Mouse (Mus musculus): Measurements from ENCODE around the gene Zfp933. TPM values are rescaled to one million over a fixed set of nuclear protein-coding genes. Genes with fewer than 3 reads are reported as not detected.

The Zfp933 gene
- polyA plus RNA-seq, 1 experiment from 2014 or later, result 4.8 TPM

DNA sequence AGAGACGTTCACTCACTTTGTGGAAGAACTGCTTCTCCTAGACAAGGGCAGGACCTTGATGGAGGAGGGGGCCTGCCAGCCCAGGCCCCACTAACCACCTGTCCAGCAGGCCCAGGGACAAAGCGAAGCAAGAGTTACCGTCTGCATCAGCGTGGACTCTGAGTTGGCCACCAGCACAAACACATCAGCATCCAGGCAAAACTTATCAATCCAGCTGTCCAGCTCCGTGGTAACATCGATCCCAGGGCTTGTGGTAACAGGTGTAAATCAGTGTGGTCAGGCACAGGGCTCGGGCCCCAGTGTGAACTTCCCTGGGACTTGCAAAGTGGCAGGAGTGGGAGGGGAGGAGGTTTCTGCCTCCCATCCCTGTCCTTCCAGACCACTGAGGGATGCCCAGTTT lies 39.1 kb upstream of the Zfp933 start:
- ATAC-seq, result no peak
- Histone ChIP-seq H3K36me3 (ENCODE audit: insufficient read depth, low read length) (peaks cover 44% of the 10 kb centered on the region), H3K9ac (replicated peaks; ENCODE audit: low read depth) (no peak overlapping the region), H3K4me1 (ENCODE audit: insufficient read depth, low read depth, low read length) (no peaks in the 10 kb centered on the region), H3K27me3 (replicated peaks; ENCODE audit: insufficient read depth, low read length) (no peaks in the 10 kb centered on the region), H3K4me2 (replicated peaks; ENCODE audit: low read depth, low read length) (no peak overlapping the region), H3K9me3 (ENCODE audit: low read length) (no peaks in the 10 kb centered on the region), H3K27ac (ENCODE audit: low read length) (no peak overlapping the region), H3K4me3 (ENCODE audit: low read depth, low read length) (no peak overlapping the region)
- TF ChIP-seq EP300 (IDR thresholded peaks at IDR 0.05) (no peak), CTCF (IDR thresholded peaks at IDR 0.05) (no peak)
- DNase-seq (ENCODE audit: low spot score), result no peak
- WGBS, result 88% methylated on average over 7 of the region's 7 CpGs

DNA sequence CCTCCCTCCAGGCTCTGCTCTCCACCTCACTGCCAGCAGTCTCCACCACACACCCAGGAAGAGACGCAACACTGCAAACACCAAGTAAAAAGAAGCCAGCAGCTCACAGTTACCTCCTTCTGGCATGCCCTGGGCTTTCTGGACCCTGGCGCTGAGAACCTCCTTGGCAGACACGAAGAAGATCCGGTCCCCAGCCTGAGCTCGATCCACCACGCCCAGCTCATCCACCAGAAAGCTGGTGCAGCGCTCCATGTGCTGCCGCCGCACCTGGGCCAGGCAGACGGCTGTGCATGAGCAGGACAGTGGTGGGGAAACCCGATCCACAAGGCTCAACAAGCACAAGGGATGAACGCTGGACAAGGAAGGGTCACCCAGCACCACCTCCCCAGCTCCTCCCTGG lies 38.0 kb upstream of the Zfp933 start:
- DNase-seq (ENCODE audit: low spot score), result no peak
- H3K27ac ChIP-seq (ENCODE audit: low read length), result no peak overlapping the region
- no peak overlapping the region for H3K4me2 ChIP-seq (replicated peaks; ENCODE audit: low read depth, low read length)
- no peaks in the 10 kb centered on the region for H3K9me3 ChIP-seq (ENCODE audit: low read length)
- H3K4me1 ChIP-seq (ENCODE audit: insufficient read depth, low read depth, low read length), result no peaks in the 10 kb centered on the region
- H3K27me3 ChIP-seq (replicated peaks; ENCODE audit: insufficient read depth, low read length), result no peaks in the 10 kb centered on the region
- 95% methylated on average over 11 of the region's 12 CpGs for WGBS
- no peak overlapping the region for H3K4me3 ChIP-seq (ENCODE audit: low read depth, low read length)
- no peak overlapping the region for H3K9ac ChIP-seq (replicated peaks; ENCODE audit: low read depth)
- peaks cover 55% of the 10 kb centered on the region for H3K36me3 ChIP-seq (ENCODE audit: insufficient read depth, low read length)
- TF ChIP-seq EP300 (IDR thresholded peaks at IDR 0.05) (no peak), CTCF (IDR thresholded peaks at IDR 0.05) (no peak)
- ATAC-seq, result no peak

DNA sequence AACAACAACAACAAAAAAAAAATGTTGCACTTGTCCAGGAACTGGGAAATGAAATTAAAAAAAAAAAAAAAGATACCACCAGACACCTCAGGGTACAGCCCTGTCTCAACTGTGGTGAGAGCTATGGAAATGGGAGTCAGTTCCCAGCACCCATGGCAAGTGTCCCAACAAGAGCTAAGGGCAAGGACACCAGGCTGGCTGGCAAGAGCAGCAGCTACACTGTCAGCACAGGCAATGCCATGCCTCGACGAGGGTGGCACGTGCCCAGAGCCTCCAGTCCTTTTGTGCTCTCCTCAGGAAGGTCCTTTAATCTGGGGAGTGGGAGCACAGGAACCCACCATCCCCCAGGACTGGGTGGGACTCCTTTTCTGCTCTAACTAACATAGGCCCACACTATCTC lies 36.0 kb upstream of the Zfp933 start:
- DNase-seq (ENCODE audit: low spot score) (no peak), ATAC-seq (no peak)
- Histone ChIP-seq H3K9me3 (ENCODE audit: low read length) (no peaks in the 10 kb centered on the region), H3K36me3 (ENCODE audit: insufficient read depth, low read length) (peaks cover 51% of the 10 kb centered on the region), H3K27me3 (replicated peaks; ENCODE audit: insufficient read depth, low read length) (no peaks in the 10 kb centered on the region), H3K9ac (replicated peaks; ENCODE audit: low read depth) (no peak overlapping the region), H3K4me2 (replicated peaks; ENCODE audit: low read depth, low read length) (no peak overlapping the region), H3K4me1 (ENCODE audit: insufficient read depth, low read depth, low read length) (no peaks in the 10 kb centered on the region), H3K27ac (ENCODE audit: low read length) (no peak overlapping the region), H3K4me3 (ENCODE audit: low read depth, low read length) (no peak overlapping the region)
- TF ChIP-seq CTCF (IDR thresholded peaks at IDR 0.05) (no peak), EP300 (IDR thresholded peaks at IDR 0.05) (no peak)
- WGBS, result 87% methylated on average over 3 of the region's 3 CpGs

DNA sequence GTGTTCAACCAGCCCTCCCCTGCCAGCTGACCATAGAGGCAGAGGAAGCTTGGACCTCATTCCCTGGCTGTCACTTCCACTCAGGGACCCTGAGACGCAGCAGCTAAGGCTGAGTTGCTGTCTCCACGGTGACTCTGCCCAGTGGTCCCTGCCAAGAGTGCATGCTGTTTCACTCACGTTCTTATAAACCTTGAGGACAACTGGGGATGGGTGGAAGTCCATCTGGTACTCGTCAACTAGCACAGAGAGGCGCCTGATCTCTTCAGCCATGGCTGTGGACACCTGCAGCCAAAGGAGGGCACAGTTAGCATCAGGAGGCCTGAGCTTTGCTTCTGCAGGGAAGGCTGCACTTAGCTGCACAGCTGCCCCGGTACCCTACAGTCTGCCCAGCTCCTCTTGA lies 34.9 kb upstream of the Zfp933 start:
- 77% methylated on average over 6 of the region's 6 CpGs for WGBS
- ATAC-seq, result no peak
- peaks cover 50% of the 10 kb centered on the region for H3K36me3 ChIP-seq (ENCODE audit: insufficient read depth, low read length)

DNA sequence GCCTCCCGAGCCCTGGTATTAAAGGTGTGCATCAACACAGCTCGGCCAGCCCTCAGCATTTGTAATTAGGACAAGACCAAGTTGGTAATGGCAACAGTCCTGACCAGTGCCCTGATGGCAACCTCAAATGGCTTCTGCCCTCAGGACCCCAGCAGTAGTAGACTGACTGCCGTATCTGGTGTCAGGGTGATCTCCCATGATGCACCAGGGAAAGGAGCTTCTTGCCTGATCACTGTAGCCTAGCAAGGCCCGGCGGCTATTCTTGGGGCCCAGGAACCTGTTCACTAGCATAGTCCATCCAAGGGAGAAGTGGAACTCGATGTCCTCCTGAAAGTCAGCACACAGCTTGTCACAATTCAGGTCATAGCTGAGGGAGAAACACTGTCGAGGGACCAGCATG lies 33.6 kb upstream of the Zfp933 start:
- Histone ChIP-seq H3K27me3 (replicated peaks; ENCODE audit: insufficient read depth, low read length) (no peaks in the 10 kb centered on the region), H3K36me3 (ENCODE audit: insufficient read depth, low read length) (peaks cover 48% of the 10 kb centered on the region), H3K4me1 (ENCODE audit: insufficient read depth, low read depth, low read length) (no peaks in the 10 kb centered on the region), H3K27ac (ENCODE audit: low read length) (no peak overlapping the region), H3K9me3 (ENCODE audit: low read length) (no peaks in the 10 kb centered on the region), H3K9ac (replicated peaks; ENCODE audit: low read depth) (no peak overlapping the region), H3K4me3 (ENCODE audit: low read depth, low read length) (no peak overlapping the region), H3K4me2 (replicated peaks; ENCODE audit: low read depth, low read length) (no peak overlapping the region)
- TF ChIP-seq CTCF (IDR thresholded peaks at IDR 0.05), result no peak
- no peak for TF ChIP-seq EP300 (IDR thresholded peaks at IDR 0.05)
- 91% methylated on average over 7 of the region's 7 CpGs for WGBS
- ATAC-seq, result no peak
- no peak for DNase-seq (ENCODE audit: low spot score)

More for the DNA sequence above, 34.9 kb upstream of the Zfp933 start:
- no peak for DNase-seq (ENCODE audit: low spot score)
- Histone ChIP-seq H3K9me3 (ENCODE audit: low read length) (no peaks in the 10 kb centered on the region), H3K4me1 (ENCODE audit: insufficient read depth, low read depth, low read length) (no peaks in the 10 kb centered on the region), H3K9ac (replicated peaks; ENCODE audit: low read depth) (no peak overlapping the region), H3K27me3 (replicated peaks; ENCODE audit: insufficient read depth, low read length) (no peaks in the 10 kb centered on the region), H3K4me2 (replicated peaks; ENCODE audit: low read depth, low read length) (no peak overlapping the region), H3K27ac (ENCODE audit: low read length) (no peak overlapping the region), H3K4me3 (ENCODE audit: low read depth, low read length) (no peak overlapping the region)
- TF ChIP-seq CTCF (IDR thresholded peaks at IDR 0.05) (no peak), EP300 (IDR thresholded peaks at IDR 0.05) (no peak)

DNA sequence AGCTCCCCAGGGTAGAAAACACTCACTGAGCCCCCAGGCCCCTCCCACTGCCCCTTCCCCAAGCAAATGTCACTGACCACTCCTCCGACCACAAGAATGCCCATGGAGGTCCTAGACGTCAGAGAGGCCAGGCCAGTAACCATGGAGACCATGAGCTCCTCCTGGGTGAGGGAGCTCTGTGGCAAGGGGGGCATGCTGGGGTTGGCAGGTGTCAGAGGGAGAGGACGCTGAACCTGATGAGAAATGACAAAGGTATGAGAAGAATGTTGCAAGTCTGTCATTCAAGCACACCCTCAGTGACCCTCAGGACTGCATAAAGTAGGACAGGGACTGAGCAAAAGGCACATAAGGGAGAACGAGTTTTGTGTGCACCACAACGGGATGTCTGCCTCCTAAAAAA lies 31.7 kb upstream of the Zfp933 start:
- ATAC-seq (peak; percentile 38; the same call in 1 of the 2 replicates), DNase-seq (ENCODE audit: low spot score) (no peak)
- TF ChIP-seq CTCF (IDR thresholded peaks at IDR 0.05) (no peak), EP300 (IDR thresholded peaks at IDR 0.05) (no peak)
- H3K9ac ChIP-seq (replicated peaks; ENCODE audit: low read depth), result no peak overlapping the region
- no peak overlapping the region for H3K4me3 ChIP-seq (ENCODE audit: low read depth, low read length)
- H3K4me1 ChIP-seq (ENCODE audit: insufficient read depth, low read depth, low read length), result no peaks in the 10 kb centered on the region
- no peak overlapping the region for H3K27ac ChIP-seq (ENCODE audit: low read length)
- H3K4me2 ChIP-seq (replicated peaks; ENCODE audit: low read depth, low read length), result no peak overlapping the region
- H3K9me3 ChIP-seq (ENCODE audit: low read length), result no peaks in the 10 kb centered on the region
- H3K27me3 ChIP-seq (replicated peaks; ENCODE audit: insufficient read depth, low read length), result no peaks in the 10 kb centered on the region
- H3K36me3 ChIP-seq (ENCODE audit: insufficient read depth, low read length), result peaks cover 49% of the 10 kb centered on the region
- WGBS, result 40% methylated on average over 5 of the region's 5 CpGs

DNA sequence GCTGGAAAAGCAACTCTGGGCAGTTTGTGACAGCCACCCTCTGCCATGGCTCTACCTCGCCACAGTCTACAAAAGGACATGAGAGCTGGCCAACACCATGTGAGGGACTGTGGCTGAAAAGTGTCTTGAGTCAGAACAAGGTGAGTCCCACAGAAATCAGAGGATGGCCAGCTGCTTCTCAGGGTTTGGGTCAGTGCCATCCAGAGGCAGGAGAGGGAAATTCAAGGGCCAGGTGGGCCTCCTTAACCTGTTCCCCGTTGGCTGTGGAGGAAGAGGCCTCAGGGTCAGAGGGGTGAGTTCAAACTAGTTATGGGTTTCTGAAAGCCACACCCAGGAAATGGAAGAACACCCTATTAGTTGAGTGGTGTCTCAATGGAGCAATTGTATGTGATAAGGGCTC lies 31.3 kb upstream of the Zfp933 start:
- H3K36me3 ChIP-seq (ENCODE audit: insufficient read depth, low read length), result peaks cover 49% of the 10 kb centered on the region
- no peak for TF ChIP-seq EP300 (IDR thresholded peaks at IDR 0.05)
- TF ChIP-seq CTCF (IDR thresholded peaks at IDR 0.05), result no peak
- WGBS, result 55% methylated on average over 2 of the region's 2 CpGs
- no peak overlapping the region for H3K4me2 ChIP-seq (replicated peaks; ENCODE audit: low read depth, low read length)
- no peaks in the 10 kb centered on the region for H3K4me1 ChIP-seq (ENCODE audit: insufficient read depth, low read depth, low read length)
- H3K4me3 ChIP-seq (ENCODE audit: low read depth, low read length), result no peak overlapping the region
- H3K27me3 ChIP-seq (replicated peaks; ENCODE audit: insufficient read depth, low read length), result no peaks in the 10 kb centered on the region
- no peak for DNase-seq (ENCODE audit: low spot score)
- no peaks in the 10 kb centered on the region for H3K9me3 ChIP-seq (ENCODE audit: low read length)
- no peak overlapping the region for H3K9ac ChIP-seq (replicated peaks; ENCODE audit: low read depth)
- ATAC-seq, result no peak
- no peak overlapping the region for H3K27ac ChIP-seq (ENCODE audit: low read length)

Measured in lung, postnatal 0 days (tissue).